Mouse (Mus musculus) intestine, embryonic 14.5 days (tissue): ENCODE measurements at regions not wholly inside any gene's neighbourhood (a gene's known extent, or its start where the extent isn't known, plus 50 kb on each side); places are given as distances from the start of the nearest gene placed in this dataset.
"Not testable (repeated sequence)": the region's sequence is repeated elsewhere in the genome, so short reads cannot be mapped to it uniquely, and the experiment has no call there.

Source experiments
- ATAC-seq: fragments of 200-750 bp; cut with Nextera tagmentation; replicated peaks from 2 replicates; pipeline ENCODE4 v1.8.0; 2017; ENCODE audit warnings: low read depth, moderate number of reproducible peaks, moderate TSS enrichment, moderate library complexity; ENCODE audit not compliant: low FRiP score, low TSS enrichment
- DNase-seq: peaks from one replicate; pipeline ENCODE4 v3.0.0-alpha.2; 2018; ENCODE audit warnings: low spot score
- H3K27ac ChIP-seq: fragments of 300-500 bp; sonication (generic); 2 replicates; pipeline ENCODE4 v1.5.1; 2014; ENCODE audit warnings: low read depth, mild to moderate bottlenecking, control low read depth
- H3K27me3 ChIP-seq: fragments of 300-500 bp; sonication (generic); replicated peaks from 2 replicates; pipeline ENCODE4 v1.6.1; 2014; ENCODE audit warnings: low read length, control low read depth; ENCODE audit not compliant: control insufficient read depth, insufficient read depth
- H3K36me3 ChIP-seq: fragments of 300-500 bp; sonication (generic); 2 replicates; pipeline ENCODE4 v1.6.1; 2014; ENCODE audit warnings: low read length, control low read depth; ENCODE audit not compliant: control insufficient read depth, insufficient read depth
- H3K4me1 ChIP-seq: fragments of 300-500 bp; sonication (generic); replicated peaks from 2 replicates; pipeline ENCODE4 v1.6.1; 2014; ENCODE audit warnings: low read length, control low read depth, mixed read lengths; ENCODE audit not compliant: control insufficient read depth, insufficient read depth
- H3K4me2 ChIP-seq: fragments of 300-500 bp; sonication (generic); 2 replicates; pipeline ENCODE4 v1.6.1; 2014; ENCODE audit warnings: low read length
- H3K4me3 ChIP-seq: fragments of 300-500 bp; sonication (generic); 2 replicates; pipeline ENCODE4 v1.5.1; 2014; ENCODE audit warnings: low read depth, low read length, control low read depth, mixed read lengths
- H3K9ac ChIP-seq: fragments of 300-500 bp; sonication (generic); 2 replicates; pipeline ENCODE4 v1.6.1; 2014; ENCODE audit warnings: mild to moderate bottlenecking, low read length
- H3K9me3 ChIP-seq: fragments of 300-500 bp; sonication (generic); 2 replicates; pipeline ENCODE4 v1.6.1; 2016; ENCODE audit warnings: low read length, control low read depth; ENCODE audit not compliant: control insufficient read depth
- WGBS: fragments of 180-500 bp; shearing (Covaris S2); extraction: QIAGEN DNeasy Blood & Tissue Kit; methylation state at CpG from one replicate; pipeline ENCODE4 v1.1.7; 2014; 5-methylcytosine and 5-hydroxymethylcytosine counted together

DNA sequence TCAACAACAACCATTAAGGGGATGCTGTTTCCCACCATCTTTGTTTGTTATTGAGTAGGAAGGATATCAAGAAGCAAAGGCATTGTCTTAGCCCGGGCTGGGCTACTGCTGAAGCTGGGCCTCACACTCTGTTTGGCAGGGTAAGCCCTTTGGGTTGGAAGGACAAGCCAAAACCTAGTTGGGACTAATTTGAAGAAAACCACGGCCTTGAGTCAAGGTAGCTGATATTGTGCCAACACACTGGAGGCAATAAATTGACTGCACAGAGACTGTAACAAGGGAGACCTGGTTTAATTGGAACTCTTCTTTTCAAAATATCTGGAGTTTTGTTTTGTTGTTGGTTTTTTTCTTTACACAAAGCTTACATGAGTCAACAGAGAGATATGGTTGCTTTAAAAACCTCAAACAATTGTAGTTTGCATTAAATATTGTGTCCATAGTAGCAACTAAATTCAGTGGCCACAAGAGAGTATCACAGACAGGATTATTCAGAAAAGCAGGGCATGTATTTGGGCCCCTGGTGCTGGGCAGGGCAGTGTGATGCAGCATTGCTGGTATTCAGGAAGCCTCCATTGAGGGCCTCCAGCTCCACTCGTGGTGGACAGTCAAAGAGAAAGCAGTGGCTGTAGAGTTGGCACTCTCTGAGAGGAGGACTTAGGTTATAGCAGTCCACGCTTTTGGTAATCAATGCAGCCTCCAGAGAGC lies 105.5 kb upstream of the Ubl3 start:
- no peak overlapping the region for H3K4me2 ChIP-seq
- H3K4me1 ChIP-seq: no peaks in the 10 kb centered on the region
- no peak overlapping the region for H3K9ac ChIP-seq
- WGBS: 75% methylated on average over 4 of the region's 4 CpGs
- peaks cover 5% of the 10 kb centered on the region; the same call in 1 of the 2 replicates for H3K9me3 ChIP-seq
- ATAC-seq: no peak
- no peaks in the 10 kb centered on the region for H3K36me3 ChIP-seq
- no peak for DNase-seq
- no peak overlapping the region for H3K4me3 ChIP-seq
- H3K27ac ChIP-seq: no peak overlapping the region
- H3K27me3 ChIP-seq: no peaks in the 10 kb centered on the region

GRCm38 (mm10) chr5:148652525-148653243 lies 100.1 kb upstream of the Ubl3 start:
- Histone ChIP-seq H3K27ac (no peak overlapping the region), H3K9ac (no peak overlapping the region), H3K4me1 (0 out of 2 replicates have a peak, but pooled peaks cover 3% of the 10 kb centered on the region), H3K27me3 (no peaks in the 10 kb centered on the region), H3K4me2 (no peak overlapping the region), H3K4me3 (no peak overlapping the region), H3K36me3 (no peaks in the 10 kb centered on the region), H3K9me3 (no peaks in the 10 kb centered on the region)
- DNase-seq (no peak), ATAC-seq (no peak)
- 61% methylated on average over 7 of the region's 7 CpGs for WGBS

DNA sequence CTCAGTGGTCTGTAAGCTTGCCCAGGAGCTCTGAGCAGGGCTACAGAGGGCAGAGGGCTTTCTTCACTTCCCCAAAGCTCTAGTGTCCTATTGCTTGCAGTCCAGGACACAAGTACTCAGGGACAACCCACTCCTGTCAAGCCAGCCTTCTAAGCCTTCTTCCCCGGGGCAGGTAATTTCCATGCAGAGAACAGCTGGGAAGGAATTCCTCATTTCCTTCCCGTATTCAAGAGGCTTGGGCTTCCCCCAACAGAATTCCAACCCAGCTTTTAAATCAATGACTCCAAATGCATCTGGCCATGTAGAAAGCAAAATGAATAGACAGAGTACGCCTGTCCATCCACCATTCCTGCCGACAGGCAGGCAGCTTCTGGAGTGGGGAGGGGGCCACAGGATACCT lies 99.1 kb upstream of the Ubl3 start:
- Histone ChIP-seq H3K4me1 (0 out of 2 replicates have a peak, but pooled peaks cover 3% of the 10 kb centered on the region), H3K27me3 (no peaks in the 10 kb centered on the region), H3K27ac (no peak overlapping the region), H3K4me2 (no peak overlapping the region), H3K4me3 (no peak overlapping the region), H3K36me3 (no peaks in the 10 kb centered on the region), H3K9ac (no peak overlapping the region), H3K9me3 (no peaks in the 10 kb centered on the region)
- 52% methylated on average over 4 of the region's 4 CpGs for WGBS
- ATAC-seq (no peak), DNase-seq (no peak)

DNA sequence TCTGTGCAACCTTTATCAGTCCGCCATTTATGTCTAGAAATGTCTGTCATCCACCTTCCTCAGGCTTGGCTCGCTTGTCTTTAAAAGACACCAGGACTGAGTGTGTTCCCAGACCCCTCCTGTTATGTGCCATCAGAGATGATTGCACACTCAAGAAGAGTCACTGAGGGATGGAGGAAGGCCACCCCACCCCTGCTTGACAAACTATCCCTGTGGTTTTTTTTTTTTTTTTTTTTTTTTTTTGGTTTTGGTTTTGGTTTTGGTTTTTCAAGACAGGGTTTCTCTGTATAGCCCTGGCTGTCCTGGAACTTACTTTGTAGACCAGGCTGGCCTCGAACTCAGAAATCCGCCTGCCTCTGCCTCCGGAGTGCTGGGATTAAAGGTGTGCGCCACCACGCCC lies 97.0 kb upstream of the Ubl3 start:
- H3K36me3 ChIP-seq, H3K27ac ChIP-seq, ATAC-seq, H3K27me3 ChIP-seq, H3K4me2 ChIP-seq, H3K4me1 ChIP-seq, H3K4me3 ChIP-seq, DNase-seq, H3K9me3 ChIP-seq, H3K9ac ChIP-seq: not testable (repeated sequence)
- WGBS: 91% methylated on average over 7 of the region's 7 CpGs

- no peaks in the 10 kb centered on the region for H3K27me3 ChIP-seq
- H3K4me2 ChIP-seq: no peak overlapping the region
- no peak overlapping the region for H3K27ac ChIP-seq
- H3K9ac ChIP-seq: no peak overlapping the region
- 0 out of 2 replicates have a peak, but pooled peaks cover 10% of the 10 kb centered on the region for H3K4me1 ChIP-seq
- ATAC-seq (no peak), DNase-seq (no peak)
- no peak overlapping the region for H3K4me3 ChIP-seq
- 90% methylated on average over 9 of the region's 9 CpGs for WGBS
- H3K36me3 ChIP-seq: no peaks in the 10 kb centered on the region
- no peaks in the 10 kb centered on the region for H3K9me3 ChIP-seq
Measured at GRCm38 (mm10) chr5:148649123-148649522, 96.5 kb upstream of the Ubl3 start.

DNA sequence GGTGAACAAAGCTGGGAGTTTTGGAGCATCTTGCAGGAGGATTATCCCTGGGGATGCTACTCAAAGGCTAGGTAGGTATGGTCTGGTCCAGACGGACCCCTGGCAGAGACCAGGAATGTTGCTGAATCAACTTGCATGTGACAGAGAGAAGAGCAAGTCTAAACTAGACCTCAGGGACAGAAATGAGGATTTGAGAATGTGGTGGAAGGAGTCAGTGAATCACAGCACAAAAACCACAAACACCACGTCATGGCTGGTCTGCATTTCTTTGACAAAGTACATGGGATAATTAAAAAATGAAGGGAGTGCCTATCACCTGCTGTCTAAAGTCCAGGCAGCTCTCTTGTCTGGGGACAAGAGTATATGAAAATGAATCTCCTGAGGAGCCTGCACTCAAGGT lies 95.1 kb upstream of the Ubl3 start:
- Histone ChIP-seq H3K9ac (no peak overlapping the region), H3K9me3 (no peaks in the 10 kb centered on the region), H3K27ac (no peak overlapping the region), H3K4me3 (no peak overlapping the region), H3K4me1 (0 out of 2 replicates have a peak, but pooled peaks cover 10% of the 10 kb centered on the region), H3K27me3 (no peaks in the 10 kb centered on the region), H3K4me2 (no peak overlapping the region), H3K36me3 (no peaks in the 10 kb centered on the region)
- ATAC-seq: no peak
- WGBS: 61% methylated on average over 2 of the region's 2 CpGs
- no peak for DNase-seq

DNA sequence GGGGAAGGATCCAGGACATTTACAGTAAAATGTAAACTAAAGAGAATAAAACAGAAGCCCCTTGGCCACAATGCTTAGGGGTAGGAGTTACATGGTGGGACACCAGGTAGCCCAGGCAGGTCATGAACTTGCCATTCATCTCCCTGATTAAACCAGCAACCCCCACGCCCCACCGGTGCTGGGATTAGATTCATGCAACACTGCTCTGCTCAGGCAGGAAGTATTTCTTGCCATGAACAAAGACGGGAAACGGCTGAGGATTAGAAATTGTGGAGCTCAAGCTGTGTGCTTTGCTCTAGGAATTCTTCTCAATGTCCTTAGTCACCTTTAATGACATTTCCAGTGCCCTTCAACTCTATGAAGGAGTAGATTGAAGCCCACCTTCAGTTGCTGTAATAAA lies 93.2 kb upstream of the Ubl3 start:
- H3K4me1 ChIP-seq: 0 out of 2 replicates have a peak, but pooled peaks cover 7% of the 10 kb centered on the region
- no peak overlapping the region for H3K9ac ChIP-seq
- no peaks in the 10 kb centered on the region for H3K36me3 ChIP-seq
- DNase-seq (no peak), ATAC-seq (no peak)
- H3K4me2 ChIP-seq: no peak overlapping the region
- no peak overlapping the region for H3K27ac ChIP-seq
- no peak overlapping the region for H3K4me3 ChIP-seq
- no peaks in the 10 kb centered on the region for H3K27me3 ChIP-seq
- 72% methylated on average over 4 of the region's 4 CpGs for WGBS
- no peaks in the 10 kb centered on the region for H3K9me3 ChIP-seq

DNA sequence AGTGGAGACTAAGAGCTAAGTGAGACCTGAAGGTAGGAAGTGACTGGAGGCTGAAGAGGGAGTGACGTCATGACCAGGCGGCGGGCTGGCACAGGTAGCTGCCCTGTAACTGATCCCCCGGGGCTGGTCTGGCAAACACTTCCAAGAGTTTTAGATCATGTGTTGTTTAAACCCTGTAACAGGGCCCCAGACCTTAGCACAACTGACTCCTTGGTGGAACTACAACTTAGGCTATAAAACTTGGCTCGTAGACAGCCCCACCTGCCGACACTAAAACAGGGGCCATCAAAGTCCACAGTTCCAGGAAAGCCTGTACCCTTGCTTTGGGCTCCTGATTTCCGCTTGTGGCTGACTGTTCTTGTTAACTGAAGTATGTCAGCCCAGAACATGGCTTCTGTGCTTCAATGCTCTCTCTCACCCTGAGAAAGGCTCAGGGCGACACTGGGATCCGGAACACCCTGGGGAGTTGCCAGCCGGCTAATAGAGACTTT lies 92.6 kb upstream of the Ubl3 start:
- ATAC-seq (0 out of 2 replicates have a peak, but pooled peaks have one; percentile 32), DNase-seq (no peak)
- 65% methylated on average over 10 of the region's 10 CpGs for WGBS
- H3K4me3 ChIP-seq: no peak overlapping the region
- H3K27me3 ChIP-seq: no peaks in the 10 kb centered on the region
- H3K9ac ChIP-seq: no peak overlapping the region
- no peaks in the 10 kb centered on the region for H3K36me3 ChIP-seq
- H3K4me1 ChIP-seq: 0 out of 2 replicates have a peak, but pooled peaks cover 7% of the 10 kb centered on the region
- no peak overlapping the region for H3K4me2 ChIP-seq
- no peak overlapping the region for H3K27ac ChIP-seq
- H3K9me3 ChIP-seq: no peaks in the 10 kb centered on the region
